Mouse (Mus musculus) gastrocnemius, postnatal 14 days (tissue): ENCODE data around the gene Pla2g1b. TPM values are rescaled to one million over a fixed set of nuclear protein-coding genes. Genes with fewer than 3 reads are reported as not detected.

ENCODE experiments used
- DNase-seq: peaks from one replicate; pipeline ENCODE4 v3.0.0; 2021; ENCODE audit warnings: mixed read lengths
- intact Hi-C: fragments of 180-260 bp; cut with DNase I; formaldehyde crosslinking; loops from one replicate; pipeline ENCODE4 v1.15.1; 2025; ENCODE audit warnings: low total_unique reads
- total RNA-seq, 2 experiments: library from RNA; stranded (reverse); gene quantifications; 2 replicates each; pipeline ENCODE4 v1.2.3; 2021

The Pla2g1b gene
- total RNA-seq, 2 experiments from 2014 or later, result not detected

- intact Hi-C loops, result no loop called here
- DNase-seq, result no peak
Measured at GRCm38 (mm10) chr5:115480101-115480500, 14.0 kb downstream of the Pla2g1b start.

DNA sequence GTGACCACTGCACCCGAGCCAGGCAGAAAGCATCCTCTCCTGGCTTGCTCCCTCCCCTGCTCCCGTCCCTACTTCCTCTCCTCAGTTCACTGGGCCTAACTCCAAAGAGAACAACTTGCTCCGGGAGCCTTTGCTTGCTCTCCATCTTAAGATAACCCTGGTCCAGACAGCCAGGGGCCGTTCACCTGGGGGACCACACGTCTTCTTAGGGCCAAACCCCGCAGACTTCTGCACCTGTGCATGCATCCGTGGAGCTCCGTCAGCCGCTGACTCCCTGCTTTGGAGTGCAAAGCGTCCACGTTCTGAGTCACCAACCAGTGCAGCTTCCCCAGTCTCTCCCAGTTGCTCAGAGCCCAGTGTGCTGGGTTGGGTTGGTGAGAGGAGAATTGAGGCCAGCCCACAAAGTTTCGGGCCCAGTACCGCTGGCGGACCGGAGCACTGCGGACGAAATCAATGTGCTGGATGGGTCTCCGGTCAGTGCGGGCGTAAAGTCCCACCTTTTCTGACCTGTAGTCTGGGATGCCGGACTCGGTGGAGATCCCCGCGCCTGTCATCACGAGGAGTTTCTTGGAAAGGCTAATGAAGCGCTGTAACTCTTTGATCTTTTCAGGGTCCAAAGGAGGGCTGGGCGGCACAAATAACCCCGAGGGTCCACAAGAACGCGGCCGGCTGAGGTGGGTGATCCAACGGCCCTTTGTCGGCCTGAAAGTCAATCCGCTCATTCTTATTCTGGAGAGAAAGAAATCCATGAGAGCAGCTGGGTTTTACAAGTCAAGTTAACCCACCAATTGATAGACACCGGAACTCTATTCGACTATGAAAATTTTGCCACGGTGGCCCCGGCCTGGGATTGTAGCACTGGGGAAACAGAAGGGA lies 16.6 kb downstream of the Pla2g1b start:
- no peak for DNase-seq
- intact Hi-C loops, result no loop called here

DNA sequence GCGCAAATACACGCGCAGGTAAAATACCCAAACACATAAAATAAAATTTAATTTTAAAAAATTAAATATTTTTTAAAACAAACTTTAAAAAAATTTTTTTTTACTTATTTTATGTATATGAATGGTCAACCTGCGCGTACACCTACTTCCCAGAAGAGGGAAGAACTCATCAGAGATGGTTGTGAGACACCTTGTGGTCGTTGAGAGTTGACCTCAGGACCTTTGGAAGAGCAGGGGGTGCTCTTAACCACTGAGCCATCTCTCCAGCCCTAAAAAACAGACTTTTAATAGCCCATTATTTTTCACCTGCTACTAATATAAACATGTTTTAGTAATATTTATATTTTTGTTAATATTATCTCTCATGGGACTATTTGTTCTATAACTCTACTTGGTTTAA lies 17.3 kb downstream of the Pla2g1b start:
- intact Hi-C loops, result no loop called here
- DNase-seq, result no peak

DNA sequence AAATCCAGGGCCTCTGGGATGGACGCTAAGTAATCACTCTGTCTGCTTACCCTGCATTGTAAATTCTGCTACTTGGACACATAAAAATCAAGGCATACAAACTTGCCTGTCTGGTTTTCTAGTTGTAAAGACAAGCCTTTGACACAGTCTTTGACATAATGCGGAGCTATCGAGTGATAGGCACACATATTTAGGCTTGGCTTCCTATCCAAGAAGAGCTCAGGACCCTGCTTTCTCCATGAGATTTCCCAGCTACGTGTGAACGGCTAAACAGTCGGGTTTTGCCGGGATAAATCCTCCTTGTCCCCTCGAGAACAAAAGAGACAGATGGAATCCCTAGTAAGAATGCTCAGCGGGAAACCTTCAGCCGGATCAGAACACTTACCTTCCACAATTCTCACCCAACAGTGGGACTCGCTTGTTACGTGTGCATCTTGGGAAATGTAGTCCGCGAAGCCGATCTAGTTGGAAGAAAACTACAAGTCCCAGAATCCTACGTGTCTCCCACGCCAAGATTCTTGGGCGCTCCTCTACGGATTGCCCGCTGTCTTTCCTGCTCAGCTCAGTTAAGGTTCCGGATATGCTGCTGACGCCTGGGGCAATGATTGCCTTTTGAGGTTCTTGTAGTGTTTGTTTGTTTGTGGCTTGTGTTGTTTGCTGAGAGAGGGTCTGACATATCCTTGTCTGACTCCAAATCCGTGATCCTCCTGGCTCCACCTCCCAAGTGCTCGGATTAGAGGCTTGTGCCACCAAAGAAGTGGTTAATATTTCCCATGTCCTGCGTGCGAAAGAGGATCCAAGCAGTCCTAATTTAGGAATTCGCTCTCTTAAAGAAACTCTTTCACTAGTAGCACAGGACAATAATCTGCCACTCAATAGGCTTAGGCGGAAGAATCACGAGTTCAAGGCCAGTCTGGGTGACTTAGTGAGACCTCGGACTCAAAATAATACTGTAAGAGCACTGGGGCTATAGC lies 18.2 kb downstream of the Pla2g1b start, which contains the start of gene Sirt4:
Gene Sirt4 (minus strand): TSS at position 779 of the 974 bp plus-strand sequence.
- DNase-seq, result peak; percentile 71

GRCm38 (mm10) chr5:115484996-115485395 lies 18.9 kb downstream of the Pla2g1b start:
- intact Hi-C loops, result no loop called here
- DNase-seq, result no peak

More for the DNA sequence above, 18.2 kb downstream of the Pla2g1b start, which contains the start of gene Sirt4:
- intact Hi-C loops, result no loop called here

DNA sequence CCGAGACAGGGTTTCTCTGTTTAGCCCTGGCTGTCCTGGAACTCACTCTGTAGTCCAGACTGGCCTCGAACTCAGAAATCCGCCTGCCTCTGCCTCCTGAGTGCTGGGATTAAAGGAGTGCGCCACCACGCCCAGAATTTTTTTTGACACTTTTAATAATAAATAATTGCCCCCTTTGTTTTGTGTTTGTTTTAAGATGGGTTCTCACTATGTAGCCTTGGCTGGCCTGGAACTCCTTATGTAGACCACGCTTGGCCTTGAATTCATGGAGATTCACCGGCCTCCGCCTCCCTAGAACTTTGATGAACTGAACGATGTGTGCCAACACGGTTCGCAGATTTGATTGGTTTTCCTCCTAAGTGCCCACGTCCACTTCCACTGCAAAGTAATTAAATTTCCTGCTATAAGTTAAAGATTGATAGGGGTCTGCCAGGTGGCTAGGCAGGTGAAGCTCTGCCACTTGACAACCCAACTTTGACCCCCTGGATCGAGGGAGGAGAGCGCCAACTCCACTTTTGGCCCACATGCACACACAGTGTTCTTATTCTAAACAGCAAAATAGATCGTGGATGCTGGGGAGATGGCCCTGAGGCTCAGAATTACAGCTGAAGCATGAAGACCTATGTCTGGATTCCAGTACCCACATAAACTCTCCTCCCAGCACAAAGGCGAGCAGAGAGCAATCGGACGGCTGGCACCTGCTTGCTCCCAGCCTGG lies 19.6 kb downstream of the Pla2g1b start:
- intact Hi-C loops, result no loop called here
- DNase-seq, result no peak

DNA sequence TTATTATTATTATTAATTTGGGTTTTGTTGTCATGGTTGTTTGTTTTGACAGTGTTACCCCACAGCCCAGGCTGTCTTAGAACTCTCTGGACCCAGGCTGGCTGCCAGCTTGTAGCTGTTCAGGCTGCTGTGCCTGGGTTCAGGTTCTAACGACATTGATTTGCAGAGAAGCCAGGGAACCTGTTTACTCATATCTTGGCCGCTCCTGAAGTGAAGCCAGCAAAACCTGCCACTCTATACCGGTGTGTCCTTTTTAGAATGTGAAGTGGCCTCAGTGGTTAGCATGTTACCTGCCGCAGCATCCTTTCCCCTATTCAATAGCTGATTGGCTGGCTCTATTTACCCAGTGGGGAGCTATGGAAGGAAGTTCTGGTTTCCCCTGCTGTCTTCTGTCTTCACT lies 20.7 kb downstream of the Pla2g1b start:
- intact Hi-C loops, result no loop called here
- no peak for DNase-seq

DNA sequence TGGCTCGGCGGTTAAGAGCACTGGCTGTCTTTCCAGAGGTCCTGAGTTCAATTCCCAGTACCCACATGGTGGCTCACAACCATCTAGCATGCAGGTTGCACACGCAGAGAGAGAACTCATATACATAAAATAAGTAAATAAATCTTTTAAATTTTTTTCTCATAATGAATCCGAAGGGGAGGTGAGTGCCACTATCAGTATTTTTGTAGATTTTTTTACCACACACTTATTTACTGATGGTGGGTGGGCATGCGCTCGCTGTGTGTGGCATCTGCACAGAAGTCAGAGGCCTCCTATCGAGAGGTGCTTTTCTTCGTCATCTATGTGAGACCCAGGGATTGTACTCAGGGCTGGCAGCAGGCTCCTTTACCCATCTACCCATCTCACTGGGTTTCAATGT lies 21.3 kb downstream of the Pla2g1b start:
- intact Hi-C loops, result no loop called here

DNA sequence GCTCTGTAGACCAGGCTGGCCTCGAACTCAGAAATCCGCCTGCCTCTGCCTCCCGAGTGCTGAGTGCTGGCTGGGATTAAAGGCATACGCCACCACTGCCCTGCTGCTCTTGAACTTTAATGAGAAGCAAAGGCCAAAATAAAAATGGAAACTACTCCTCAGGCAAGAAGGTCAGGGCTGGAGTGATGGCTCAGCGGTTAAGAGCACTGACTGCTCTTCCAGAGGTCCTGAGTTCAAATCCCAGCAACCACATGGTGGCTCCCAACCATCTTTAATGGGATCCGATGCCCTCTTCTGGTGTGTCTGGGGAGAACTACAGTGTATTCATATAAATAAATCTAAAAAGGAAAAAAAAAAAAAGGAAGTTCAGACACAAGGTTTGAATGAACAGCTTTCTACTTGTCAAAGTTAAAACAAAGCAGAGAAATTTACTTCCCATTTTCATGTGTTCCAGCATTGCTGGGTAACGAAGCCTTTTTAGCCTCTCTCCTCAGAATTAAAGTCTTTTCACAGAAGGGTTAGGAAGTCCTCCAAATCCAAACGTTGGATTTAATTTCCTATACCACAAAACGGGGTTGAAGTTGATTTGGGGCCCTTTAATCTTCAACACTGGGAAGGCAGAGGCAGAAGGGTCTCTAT lies 22.0 kb downstream of the Pla2g1b start:
- DNase-seq, result no peak
- intact Hi-C loops, result no loop called here

More for the DNA sequence above, 21.3 kb downstream of the Pla2g1b start:
- DNase-seq, result no peak

- intact Hi-C loops, result no loop called here
Measured at GRCm38 (mm10) chr5:115488841-115489698, 23.0 kb downstream of the Pla2g1b start.

GRCm38 (mm10) chr5:115489699-115490637 lies 23.9 kb downstream of the Pla2g1b start:
- DNase-seq, result peak; percentile 88
- intact Hi-C loops, result no loop called here

More at GRCm38 (mm10) chr5:115488841-115489698, 23.0 kb downstream of the Pla2g1b start:
- DNase-seq, result peak; percentile 68

DNA sequence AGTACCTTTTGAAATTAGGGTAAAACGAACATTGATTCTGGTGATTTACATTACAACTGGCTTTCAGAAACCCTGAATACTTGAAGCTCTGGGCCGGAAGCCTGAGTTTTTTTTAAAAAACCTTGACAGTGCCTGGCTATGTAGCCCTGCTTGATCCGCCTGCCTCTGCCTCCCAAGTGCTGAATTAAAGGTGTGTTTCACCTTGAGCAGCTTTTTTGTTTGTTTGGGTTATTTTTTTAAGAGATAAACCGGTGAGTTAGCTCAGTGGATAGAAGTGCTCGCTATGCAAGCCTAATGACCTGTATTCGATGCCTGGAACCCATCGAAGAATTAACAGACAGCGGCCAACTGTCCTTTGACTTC lies 24.6 kb downstream of the Pla2g1b start:
- DNase-seq, result no peak
- intact Hi-C loops, result no loop called here

GRCm38 (mm10) chr5:115491076-115491475 lies 25.0 kb downstream of the Pla2g1b start:
- intact Hi-C loops, result no loop called here

GRCm38 (mm10) chr5:115491771-115492322 lies 25.8 kb downstream of the Pla2g1b start:
- peak; percentile 79 for DNase-seq
- intact Hi-C loops, result no loop called here

More at GRCm38 (mm10) chr5:115491076-115491475, 25.0 kb downstream of the Pla2g1b start:
- DNase-seq, result no peak

- no peak for DNase-seq
- intact Hi-C loops, result no loop called here
Measured at GRCm38 (mm10) chr5:115492711-115493335, 26.8 kb downstream of the Pla2g1b start.

DNA sequence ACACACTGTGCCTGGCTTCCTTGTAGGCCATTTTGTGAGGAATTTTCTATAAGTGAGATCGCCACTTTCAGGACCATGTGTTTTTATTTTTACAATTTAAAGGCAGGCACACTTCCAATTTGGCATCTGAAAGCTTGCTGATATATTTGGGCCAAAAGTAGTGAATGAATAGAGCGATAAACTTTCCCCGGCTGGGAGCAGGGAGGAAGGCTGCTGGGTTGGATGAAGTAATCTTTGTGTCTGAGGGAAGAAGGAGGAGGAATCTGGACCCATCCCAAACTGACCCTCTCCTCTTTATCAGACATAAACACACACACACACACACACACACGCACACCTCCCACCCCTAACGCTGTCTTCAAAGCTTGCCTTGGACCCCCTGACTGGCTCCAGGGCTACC lies 27.4 kb downstream of the Pla2g1b start:
- no peak for DNase-seq
- intact Hi-C loops, result no loop called here
